Mouse (Mus musculus): Measurements from ENCODE around the gene Mast3. TPM values are rescaled to one million over a fixed set of nuclear protein-coding genes. Genes with fewer than 3 reads are reported as not detected.

The Mast3 gene
- polyA plus RNA-seq, 1 experiment from 2014 or later, result 10.1 TPM

DNA sequence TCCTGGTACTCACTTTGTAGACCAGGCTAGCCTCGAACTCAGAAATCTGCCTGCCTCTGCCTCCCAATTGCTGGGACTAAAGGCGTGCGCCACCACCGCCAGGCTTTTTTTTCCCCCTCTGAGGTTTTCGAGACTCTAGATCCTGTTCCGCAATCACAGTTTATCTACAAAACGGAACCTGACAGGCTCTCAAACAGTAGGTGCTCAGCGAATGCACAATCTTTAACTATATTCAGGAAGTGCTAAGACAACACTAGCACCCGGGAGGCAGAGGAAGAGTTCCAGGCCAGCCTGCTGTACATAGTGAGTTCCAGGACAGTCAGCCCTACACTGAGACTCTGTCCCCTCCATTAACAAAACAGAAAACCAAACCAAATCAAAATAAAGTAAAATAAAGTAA is 39.5 kb downstream of the Mast3 start:
- Histone ChIP-seq H3K4me3 (ENCODE audit: low read depth, low read length) (no peak overlapping the region), H3K9ac (ENCODE audit: low read length) (no peak overlapping the region; the same call in 1 of the 2 replicates), H3K27me3 (ENCODE audit: control insufficient read depth, insufficient read depth, low read length) (peaks cover 2% of the 10 kb centered on the region; the same call in 1 of the 2 replicates), H3K36me3 (ENCODE audit: control insufficient read depth, insufficient read depth, low read length) (peaks cover 9% of the 10 kb centered on the region; the same call in 1 of the 2 replicates), H3K4me2 (peak overlapping the region; percentile 56; the same call in 1 of the 2 replicates), H3K4me1 (ENCODE audit: control insufficient read depth, insufficient read depth, low read length) (peaks cover 13% of the 10 kb centered on the region), H3K9me3 (ENCODE audit: control insufficient read depth, low read length) (no peaks in the 10 kb centered on the region), H3K27ac (ENCODE audit: low read depth, low read length) (no peak overlapping the region)
- DNase-seq (ENCODE audit: low spot score, missing footprints), result no peak
- WGBS, result 80% methylated on average over 9 of the region's 9 CpGs
- no peak for ATAC-seq (ENCODE audit: low FRiP score)

DNA sequence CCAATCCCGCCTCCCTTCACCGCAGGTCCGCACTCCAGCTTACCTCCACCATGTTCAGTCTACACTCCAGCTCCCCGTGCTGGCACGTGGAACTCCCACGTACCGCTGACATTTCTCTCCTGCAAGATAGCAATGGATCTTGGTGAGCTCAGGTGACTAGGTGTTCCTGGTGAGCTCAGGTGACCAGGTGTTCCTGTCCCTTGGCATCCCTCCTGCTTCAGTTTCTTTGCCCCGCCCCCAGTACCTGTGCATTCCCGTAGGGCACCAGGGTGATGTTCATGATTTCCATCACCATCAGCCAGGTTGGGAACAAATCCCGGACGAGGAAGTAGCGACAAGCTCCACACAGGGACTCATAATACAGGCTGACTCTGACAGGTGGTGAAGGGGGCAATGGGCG is 40.2 kb downstream of the Mast3 start:
- H3K4me1 ChIP-seq (ENCODE audit: control insufficient read depth, insufficient read depth, low read length), result peaks cover 19% of the 10 kb centered on the region
- H3K4me3 ChIP-seq (ENCODE audit: low read depth, low read length), result no peak overlapping the region
- H3K9me3 ChIP-seq (ENCODE audit: control insufficient read depth, low read length), result no peaks in the 10 kb centered on the region
- H3K9ac ChIP-seq (ENCODE audit: low read length), result no peak overlapping the region
- ATAC-seq (ENCODE audit: low FRiP score) (no peak), DNase-seq (ENCODE audit: low spot score, missing footprints) (no peak)
- H3K4me2 ChIP-seq, result no peak overlapping the region
- WGBS, result 94% methylated on average over 13 of the region's 13 CpGs
- peaks cover 9% of the 10 kb centered on the region; the same call in 1 of the 2 replicates for H3K36me3 ChIP-seq (ENCODE audit: control insufficient read depth, insufficient read depth, low read length)
- H3K27ac ChIP-seq (ENCODE audit: low read depth, low read length), result no peak overlapping the region
- H3K27me3 ChIP-seq (ENCODE audit: control insufficient read depth, insufficient read depth, low read length), result peaks cover 2% of the 10 kb centered on the region; the same call in 1 of the 2 replicates

- Histone ChIP-seq H3K27ac (ENCODE audit: low read depth, low read length) (no peak overlapping the region), H3K4me1 (ENCODE audit: control insufficient read depth, insufficient read depth, low read length) (peaks cover 19% of the 10 kb centered on the region), H3K9ac (ENCODE audit: low read length) (no peak overlapping the region), H3K4me2 (no peak overlapping the region), H3K9me3 (ENCODE audit: control insufficient read depth, low read length) (no peaks in the 10 kb centered on the region), H3K4me3 (ENCODE audit: low read depth, low read length) (no peak overlapping the region), H3K36me3 (ENCODE audit: control insufficient read depth, insufficient read depth, low read length) (peaks cover 9% of the 10 kb centered on the region; the same call in 1 of the 2 replicates), H3K27me3 (ENCODE audit: control insufficient read depth, insufficient read depth, low read length) (peaks cover 2% of the 10 kb centered on the region; the same call in 1 of the 2 replicates)
- no peak for ATAC-seq (ENCODE audit: low FRiP score)
- 87% methylated on average over 8 of the region's 8 CpGs for WGBS
- DNase-seq (ENCODE audit: low spot score, missing footprints), result no peak
These were observed 40.8 kb downstream of the Mast3 start for GRCm38 (mm10) chr8:70764026-70764425.

GRCm38 (mm10) chr8:70763354-70763753 is 41.5 kb downstream of the Mast3 start:
- WGBS, result 6% methylated on average over 3 of the region's 3 CpGs
- H3K9ac ChIP-seq (ENCODE audit: low read length), result no peak overlapping the region
- peaks cover 19% of the 10 kb centered on the region for H3K4me1 ChIP-seq (ENCODE audit: control insufficient read depth, insufficient read depth, low read length)
- no peaks in the 10 kb centered on the region for H3K9me3 ChIP-seq (ENCODE audit: control insufficient read depth, low read length)
- peaks cover 3% of the 10 kb centered on the region; the same call in 1 of the 2 replicates for H3K36me3 ChIP-seq (ENCODE audit: control insufficient read depth, insufficient read depth, low read length)
- ATAC-seq (ENCODE audit: low FRiP score) (no peak), DNase-seq (ENCODE audit: low spot score, missing footprints) (peak; percentile 92)
- no peak overlapping the region for H3K27ac ChIP-seq (ENCODE audit: low read depth, low read length)
- H3K4me2 ChIP-seq, result no peak overlapping the region
- no peak overlapping the region for H3K4me3 ChIP-seq (ENCODE audit: low read depth, low read length)
- peaks cover 2% of the 10 kb centered on the region; the same call in 1 of the 2 replicates for H3K27me3 ChIP-seq (ENCODE audit: control insufficient read depth, insufficient read depth, low read length)

GRCm38 (mm10) chr8:70762118-70762517 is 42.7 kb downstream of the Mast3 start:
- ATAC-seq (ENCODE audit: low FRiP score) (no peak), DNase-seq (ENCODE audit: low spot score, missing footprints) (no peak)
- Histone ChIP-seq H3K9me3 (ENCODE audit: control insufficient read depth, low read length) (no peaks in the 10 kb centered on the region), H3K4me2 (no peak overlapping the region), H3K4me1 (ENCODE audit: control insufficient read depth, insufficient read depth, low read length) (peaks cover 19% of the 10 kb centered on the region), H3K27ac (ENCODE audit: low read depth, low read length) (no peak overlapping the region), H3K27me3 (ENCODE audit: control insufficient read depth, insufficient read depth, low read length) (peaks cover 2% of the 10 kb centered on the region; the same call in 1 of the 2 replicates), H3K36me3 (ENCODE audit: control insufficient read depth, insufficient read depth, low read length) (no peaks in the 10 kb centered on the region), H3K9ac (ENCODE audit: low read length) (no peak overlapping the region), H3K4me3 (ENCODE audit: low read depth, low read length) (no peak overlapping the region)
- 83% methylated on average over 1 of the region's 1 CpGs for WGBS

DNA sequence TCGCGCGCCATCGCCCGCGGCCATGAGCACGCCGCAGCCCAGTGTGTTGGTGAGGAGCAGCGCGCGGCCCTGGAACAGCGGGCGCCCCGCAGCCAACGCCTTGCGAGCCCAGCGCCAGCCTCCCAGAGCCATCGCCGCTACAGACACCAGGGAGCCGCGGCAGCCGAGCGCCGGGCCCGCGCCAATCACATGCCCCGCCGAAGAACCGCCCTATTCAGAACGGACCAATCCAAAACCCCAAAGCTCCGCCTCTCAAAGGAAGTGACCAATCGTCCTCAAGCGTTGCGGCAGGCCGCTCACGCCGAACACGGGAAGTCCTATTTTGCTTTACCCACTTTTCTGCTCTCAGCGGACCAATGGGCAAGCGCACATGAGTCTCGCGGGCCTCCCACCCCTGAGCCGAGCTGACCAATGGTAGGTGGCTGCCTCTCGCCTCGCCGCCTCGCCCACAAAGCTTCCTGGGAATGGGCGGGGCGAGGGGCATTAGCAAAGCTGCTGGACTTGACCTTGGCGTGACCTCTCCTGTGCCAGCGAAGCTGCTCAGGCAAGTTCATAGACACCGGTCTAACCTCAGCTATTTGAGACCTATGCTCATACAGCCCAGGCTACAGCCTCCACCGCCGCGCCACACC is 44.0 kb downstream of the Mast3 start, which contains the start of gene Mpv17l2:
TSS of gene Mpv17l2 (minus strand) at position 172 of the 632 bp plus-strand sequence.
- Histone ChIP-seq H3K9me3 (ENCODE audit: control insufficient read depth, low read length) (no peaks in the 10 kb centered on the region), H3K27me3 (ENCODE audit: control insufficient read depth, insufficient read depth, low read length) (peaks cover under 1% of the 10 kb centered on the region; the same call in 1 of the 2 replicates), H3K4me3 (ENCODE audit: low read depth, low read length) (peak within 1 kb of the TSS; percentile 68), H3K4me2 (peak within 1 kb of the TSS; percentile 100), H3K36me3 (ENCODE audit: control insufficient read depth, insufficient read depth, low read length) (no peaks in the 10 kb centered on the region), H3K27ac (ENCODE audit: low read depth, low read length) (no peak within 1 kb of the TSS), H3K4me1 (ENCODE audit: control insufficient read depth, insufficient read depth, low read length) (peaks cover 8% of the 10 kb centered on the region), H3K9ac (ENCODE audit: low read length) (peak within 1 kb of the TSS; percentile 77)
- peak; percentile 97 for ATAC-seq (ENCODE audit: low FRiP score)
- peak; percentile 98 for DNase-seq (ENCODE audit: low spot score, missing footprints)
- under 1% methylated on average over 55 of the region's 55 CpGs for WGBS

DNA sequence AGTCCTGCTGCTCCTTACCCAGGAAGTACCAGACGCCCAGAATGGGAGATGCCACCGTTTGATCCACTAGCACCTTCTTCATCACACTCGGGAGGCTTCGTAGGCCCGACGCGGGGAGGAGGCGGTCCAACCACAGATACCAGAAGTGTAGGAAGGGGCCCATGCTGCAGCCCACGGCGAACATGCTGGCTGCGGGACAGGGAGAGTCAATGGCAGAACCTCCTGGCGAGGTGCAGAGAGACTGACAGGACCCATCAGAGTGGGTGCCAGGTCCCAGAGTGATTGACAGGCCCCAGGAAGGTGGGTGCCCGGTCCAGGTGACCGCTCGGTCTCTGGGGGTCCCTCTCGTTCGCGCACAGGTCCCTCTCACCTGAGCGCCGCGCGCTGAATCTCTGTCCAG is 44.5 kb downstream of the Mast3 start:
- Histone ChIP-seq H3K4me3 (ENCODE audit: low read depth, low read length) (peak overlapping the region; percentile 68), H3K27ac (ENCODE audit: low read depth, low read length) (no peak overlapping the region), H3K4me1 (ENCODE audit: control insufficient read depth, insufficient read depth, low read length) (peaks cover 6% of the 10 kb centered on the region; the same call in 1 of the 2 replicates), H3K27me3 (ENCODE audit: control insufficient read depth, insufficient read depth, low read length) (no peaks in the 10 kb centered on the region), H3K9me3 (ENCODE audit: control insufficient read depth, low read length) (no peaks in the 10 kb centered on the region), H3K9ac (ENCODE audit: low read length) (peak overlapping the region; percentile 77), H3K4me2 (peak overlapping the region; percentile 100), H3K36me3 (ENCODE audit: control insufficient read depth, insufficient read depth, low read length) (no peaks in the 10 kb centered on the region)
- DNase-seq (ENCODE audit: low spot score, missing footprints) (peak; percentile 87), ATAC-seq (ENCODE audit: low FRiP score) (no peak; the same call in 1 of the 2 replicates)
- WGBS, result 1% methylated on average over 22 of the region's 22 CpGs

DNA sequence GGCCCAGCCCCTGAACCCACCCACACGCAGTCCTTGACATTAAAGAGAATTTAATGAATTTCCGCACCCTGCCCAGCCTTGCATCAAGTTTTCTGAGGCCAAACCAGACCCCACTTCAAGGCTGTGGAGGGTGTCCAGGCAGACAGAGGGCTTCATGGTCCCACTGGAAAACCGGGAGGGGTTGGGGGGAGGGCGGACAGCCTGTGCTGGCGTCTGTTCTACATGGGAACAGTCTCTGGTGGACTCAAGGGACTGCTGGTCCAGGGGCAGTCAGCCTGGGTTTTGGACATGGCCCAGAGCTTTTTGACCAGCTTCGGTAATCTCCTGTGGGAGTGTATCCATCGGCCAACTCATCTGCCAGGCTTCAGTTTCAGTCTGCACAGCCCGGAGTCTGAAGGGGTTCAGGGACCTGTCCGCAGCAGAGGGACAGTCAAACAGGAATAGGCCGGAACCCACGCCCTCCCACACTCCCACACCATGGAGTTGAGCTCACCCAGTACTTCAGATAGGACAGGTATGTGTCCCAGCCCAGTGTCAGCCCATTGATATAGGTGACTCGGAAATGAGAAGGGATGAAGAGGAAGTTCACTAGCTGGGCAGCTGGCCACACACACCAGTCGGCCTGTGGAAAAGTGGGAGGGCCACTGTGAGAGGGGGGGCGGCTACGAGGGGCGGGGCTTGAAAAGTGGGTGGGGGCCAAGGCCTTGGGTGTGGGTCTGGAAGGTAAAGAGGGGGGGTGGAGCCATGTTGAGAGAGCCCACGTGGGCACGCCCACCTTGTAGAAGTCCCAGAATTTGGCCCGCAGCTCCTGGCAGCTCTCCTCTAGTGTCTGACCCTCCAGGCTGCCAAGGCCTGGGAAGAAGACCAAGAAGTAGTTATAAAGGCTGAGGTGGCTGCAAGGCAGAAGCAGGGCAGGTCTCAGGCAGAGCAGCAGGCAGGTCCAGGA is 46.0 kb downstream of the Mast3 start:
- DNase-seq (ENCODE audit: low spot score, missing footprints) (no peak), ATAC-seq (ENCODE audit: low FRiP score) (no peak)
- Histone ChIP-seq H3K9ac (ENCODE audit: low read length) (no peak overlapping the region), H3K27me3 (ENCODE audit: control insufficient read depth, insufficient read depth, low read length) (no peaks in the 10 kb centered on the region), H3K4me1 (ENCODE audit: control insufficient read depth, insufficient read depth, low read length) (peaks cover 11% of the 10 kb centered on the region; the same call in 1 of the 2 replicates), H3K36me3 (ENCODE audit: control insufficient read depth, insufficient read depth, low read length) (no peaks in the 10 kb centered on the region), H3K27ac (ENCODE audit: low read depth, low read length) (no peak overlapping the region), H3K4me2 (no peak overlapping the region), H3K9me3 (ENCODE audit: control insufficient read depth, low read length) (no peaks in the 10 kb centered on the region), H3K4me3 (ENCODE audit: low read depth, low read length) (no peak overlapping the region)
- WGBS, result 76% methylated on average over 19 of the region's 19 CpGs

GRCm38 (mm10) chr8:70758308-70758615 is 46.6 kb downstream of the Mast3 start:
- no peak overlapping the region for H3K4me2 ChIP-seq
- WGBS, result 86% methylated on average over 7 of the region's 7 CpGs
- H3K9me3 ChIP-seq (ENCODE audit: control insufficient read depth, low read length), result no peaks in the 10 kb centered on the region
- no peak overlapping the region for H3K27ac ChIP-seq (ENCODE audit: low read depth, low read length)
- no peaks in the 10 kb centered on the region for H3K36me3 ChIP-seq (ENCODE audit: control insufficient read depth, insufficient read depth, low read length)
- H3K9ac ChIP-seq (ENCODE audit: low read length), result no peak overlapping the region
- ATAC-seq (ENCODE audit: low FRiP score) (no peak), DNase-seq (ENCODE audit: low spot score, missing footprints) (no peak)
- no peaks in the 10 kb centered on the region for H3K27me3 ChIP-seq (ENCODE audit: control insufficient read depth, insufficient read depth, low read length)
- no peak overlapping the region for H3K4me3 ChIP-seq (ENCODE audit: low read depth, low read length)
- peaks cover 11% of the 10 kb centered on the region; the same call in 1 of the 2 replicates for H3K4me1 ChIP-seq (ENCODE audit: control insufficient read depth, insufficient read depth, low read length)
